Mouse (Mus musculus) cerebellum, adult 9-10 months (tissue): Measurements from ENCODE around the gene Phgr1.

ENCODE experiments used
- DNase-seq: peaks from one replicate; pipeline ENCODE4 v3.0.0; 2022

The Phgr1 gene

DNA sequence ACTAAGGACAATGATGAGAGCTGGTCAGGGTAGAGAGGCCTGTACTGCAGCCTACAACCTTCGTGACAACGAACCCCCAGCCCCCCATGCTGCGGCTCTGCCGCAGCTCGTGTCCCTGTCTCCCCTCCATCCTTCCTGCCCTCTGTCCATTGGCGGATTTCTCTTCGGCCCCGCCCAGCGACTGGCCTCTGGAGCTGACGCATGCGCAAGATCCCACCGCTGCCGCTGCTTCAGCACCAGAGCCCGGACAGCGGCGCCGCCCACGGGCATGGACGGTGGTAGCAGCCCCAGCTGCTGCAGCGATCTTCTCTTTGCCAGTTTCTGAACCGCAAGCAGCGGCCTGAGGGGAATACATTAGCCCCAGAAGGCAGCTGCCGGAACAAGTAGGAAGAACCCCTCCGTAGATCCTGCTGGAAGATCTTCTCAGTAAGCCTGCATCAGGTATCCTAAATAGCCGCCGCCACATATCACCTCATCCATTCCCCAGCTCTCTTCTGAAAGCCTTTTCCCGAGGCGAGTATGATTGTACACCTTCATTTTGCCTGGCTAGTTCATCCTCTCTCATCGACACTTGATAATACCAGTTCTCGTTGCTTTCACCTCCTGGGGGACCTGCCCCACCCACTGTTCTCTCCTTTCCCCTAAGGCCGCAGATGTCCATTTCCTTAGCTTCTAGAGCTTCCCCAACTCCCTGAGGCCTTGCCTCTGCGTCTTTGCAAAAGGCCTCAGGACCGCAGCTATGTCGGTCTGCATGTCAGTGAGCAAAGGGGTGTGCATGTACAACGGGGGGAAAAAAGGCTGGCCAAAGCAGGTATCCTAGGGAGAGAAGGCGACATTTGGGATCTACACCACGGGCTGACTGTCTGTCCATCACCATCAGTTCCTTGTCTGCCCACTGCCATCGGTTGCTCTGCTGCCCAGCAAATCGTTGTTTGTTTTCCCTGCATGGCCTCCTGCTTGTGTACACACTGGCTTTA lies 7.2 kb downstream of the Phgr1 start, which contains the start of gene Disp2:
Gene Disp2, plus strand, starts transcription at position 216 of the 977 bp plus-strand sequence.
- DNase-seq = peak; percentile 96

DNA sequence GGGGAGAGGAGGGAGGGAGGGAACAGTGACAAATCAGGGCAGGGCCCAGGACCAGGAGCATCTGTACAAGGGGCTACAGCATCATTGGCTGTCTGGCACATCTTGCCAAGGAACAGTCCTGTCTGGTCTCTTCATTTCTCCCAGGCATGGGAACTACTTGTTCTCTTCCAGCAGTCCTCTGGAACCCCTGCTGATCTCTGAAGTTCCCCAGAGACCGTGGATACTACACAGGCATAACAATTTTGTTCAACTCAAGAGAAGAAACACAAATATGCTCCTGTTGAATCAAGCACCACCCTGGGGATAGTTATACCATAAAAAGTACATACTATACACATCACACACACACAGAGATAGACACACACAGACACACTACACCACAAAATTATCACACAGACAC lies 8.5 kb downstream of the Phgr1 start:
- DNase-seq = peak; percentile 53

DNA sequence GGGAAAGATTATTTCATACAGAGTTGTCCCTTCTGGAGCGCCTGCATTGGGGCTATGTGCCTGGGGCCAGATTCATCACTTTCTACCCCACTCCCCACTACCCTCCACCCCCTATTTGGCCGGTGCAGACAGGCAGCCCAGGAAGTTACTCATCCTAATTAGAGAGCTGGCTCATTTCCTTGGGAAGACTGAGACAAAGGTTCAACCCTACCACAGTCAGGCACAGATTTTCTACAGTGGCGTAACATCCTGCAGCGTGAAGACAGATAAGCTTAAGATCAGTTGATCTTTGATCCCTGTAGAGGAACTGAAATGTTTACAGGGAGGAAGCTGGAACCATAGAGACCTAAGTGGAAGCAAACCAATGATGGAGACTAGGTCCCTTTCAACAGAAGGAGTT lies 9.7 kb downstream of the Phgr1 start:
- no peak for DNase-seq

DNA sequence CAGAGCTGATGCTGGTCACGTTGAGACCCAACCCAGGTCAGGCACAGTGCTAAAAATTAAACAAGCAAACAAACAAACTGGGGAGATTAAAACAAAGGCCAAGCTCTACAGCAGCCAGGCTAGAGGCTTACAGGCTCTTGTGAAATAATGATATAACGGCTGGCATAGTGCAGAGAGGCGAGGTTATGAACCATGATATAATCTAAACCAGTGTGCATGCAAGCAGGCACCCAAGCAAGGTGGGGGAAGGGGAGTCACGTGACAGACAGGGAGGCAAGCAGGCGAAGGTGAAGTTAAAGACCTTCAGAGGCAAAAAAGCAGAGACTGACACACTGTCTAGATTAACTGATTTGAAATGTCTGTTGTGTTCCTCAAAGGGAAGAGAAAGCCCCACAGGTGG lies 10.5 kb downstream of the Phgr1 start:
- no peak for DNase-seq

DNA sequence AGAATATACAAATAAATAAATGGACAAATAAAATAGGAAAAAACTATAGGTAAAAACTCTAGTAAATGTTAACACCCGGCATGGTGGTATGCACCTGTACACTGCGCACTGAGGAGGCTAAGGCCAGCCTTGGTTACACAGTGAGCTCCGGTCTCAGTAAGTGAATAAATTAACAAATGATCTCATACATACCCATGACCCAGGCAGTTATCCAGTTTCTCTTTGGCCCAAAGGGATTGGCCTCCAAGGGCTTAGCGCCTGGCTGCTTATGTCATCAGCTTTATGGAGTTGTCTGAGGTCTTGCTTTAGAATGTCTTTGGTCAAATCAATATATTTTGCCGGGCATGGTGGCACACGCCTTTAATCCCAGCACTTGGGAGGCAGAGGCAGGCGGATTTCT lies 11.1 kb downstream of the Phgr1 start:
- DNase-seq = no peak

DNA sequence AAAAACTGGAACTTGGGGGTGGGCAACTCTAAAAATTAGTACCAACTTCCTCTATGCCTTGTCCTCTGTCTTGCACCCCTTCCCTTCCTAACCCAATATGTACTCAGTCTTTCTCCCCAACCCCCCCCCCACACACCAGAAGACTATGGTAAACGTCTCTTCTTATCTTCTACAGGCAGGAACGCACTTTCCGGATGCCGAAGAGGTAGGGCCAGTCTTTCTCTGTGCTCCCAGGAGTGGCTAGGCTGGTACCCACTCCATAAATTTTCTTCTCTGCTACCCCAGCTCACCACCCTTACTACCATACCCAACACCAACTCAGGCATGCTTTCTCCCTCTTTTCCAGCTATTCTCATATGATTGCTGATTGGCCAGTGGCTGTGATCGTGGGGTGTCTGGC lies 14.0 kb downstream of the Phgr1 start:
- no peak for DNase-seq

DNA sequence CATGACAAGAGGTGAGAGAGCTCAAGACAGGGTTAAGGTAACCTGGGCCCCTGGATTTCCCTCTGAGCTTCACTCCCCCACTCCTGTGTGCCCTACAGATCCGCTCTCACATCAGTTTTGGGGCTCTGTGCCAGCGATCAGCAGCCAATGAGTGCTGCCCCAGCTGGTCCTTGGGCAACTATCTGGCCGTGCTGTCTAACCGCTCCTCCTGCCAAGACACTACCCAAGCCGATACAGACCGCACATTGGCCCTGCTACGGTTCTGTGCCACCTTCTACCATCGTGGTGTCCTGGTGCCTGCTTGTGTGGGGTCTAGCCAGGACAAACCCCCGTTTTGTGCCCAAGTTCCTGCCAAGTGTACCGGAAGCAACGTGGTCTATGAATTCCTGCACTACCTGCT lies 16.9 kb downstream of the Phgr1 start:
- peak; percentile 89 for DNase-seq

DNA sequence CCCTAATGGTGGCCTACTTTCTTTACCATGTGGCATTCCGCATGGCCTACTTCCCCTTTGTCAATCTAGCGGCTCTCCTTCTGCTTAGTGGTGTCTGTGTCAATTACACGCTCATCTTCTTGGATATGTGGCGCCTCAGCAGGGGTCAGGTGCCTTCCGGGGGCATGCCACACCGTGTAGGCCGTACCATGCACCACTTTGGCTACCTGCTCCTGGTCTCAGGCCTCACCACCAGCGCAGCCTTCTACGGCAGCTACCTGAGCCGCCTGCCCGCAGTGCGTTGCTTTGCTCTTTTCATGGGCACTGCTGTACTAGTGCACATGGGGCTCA lies 17.6 kb downstream of the Phgr1 start:
- DNase-seq = no peak

DNA sequence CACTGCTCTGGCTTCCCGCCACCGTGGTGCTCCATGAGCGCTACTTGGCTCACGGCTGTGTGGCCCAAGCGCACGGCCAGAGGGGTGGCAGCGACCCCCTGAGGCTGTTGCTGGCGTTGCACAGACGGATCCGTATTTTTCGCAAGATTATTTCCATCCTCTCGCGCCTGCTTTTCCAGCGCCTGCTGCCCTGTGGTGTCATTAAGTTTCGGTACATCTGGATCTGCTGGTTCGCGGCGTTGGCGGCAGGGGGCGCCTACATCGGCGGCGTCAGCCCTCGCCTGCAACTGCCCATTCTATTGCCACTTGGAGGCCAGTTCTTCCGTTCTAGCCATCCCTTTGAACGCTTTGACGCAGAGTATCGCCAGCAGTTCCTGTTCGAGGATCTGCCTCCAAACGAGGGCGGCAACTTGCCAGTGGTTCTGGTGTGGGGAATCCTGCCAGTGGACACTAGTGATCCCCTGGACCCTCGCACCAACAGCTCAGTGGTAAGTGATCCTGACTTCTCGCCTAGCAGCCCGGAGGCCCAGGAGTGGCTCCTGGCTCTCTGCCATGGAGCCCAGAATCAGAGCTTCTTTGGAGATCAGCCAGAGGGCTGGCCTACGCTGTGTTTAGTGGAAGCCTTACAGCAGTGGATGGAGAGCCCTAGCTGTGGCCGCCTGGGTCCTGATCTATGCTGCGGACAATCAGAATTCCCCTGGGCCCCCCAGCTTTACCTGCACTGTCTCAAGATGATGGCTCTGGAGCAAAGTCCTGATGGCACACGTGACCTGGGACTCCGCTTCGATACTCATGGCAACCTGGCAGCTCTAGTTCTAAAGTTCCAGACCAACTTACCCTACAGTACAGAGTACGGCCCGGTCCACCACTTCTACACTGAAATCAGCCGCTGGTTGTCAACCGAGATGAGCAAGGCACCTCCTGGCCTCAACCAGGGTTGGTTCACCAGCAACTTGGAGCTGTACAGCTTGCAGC lies 18.3 kb downstream of the Phgr1 start:
- DNase-seq = peak; percentile 89

DNA sequence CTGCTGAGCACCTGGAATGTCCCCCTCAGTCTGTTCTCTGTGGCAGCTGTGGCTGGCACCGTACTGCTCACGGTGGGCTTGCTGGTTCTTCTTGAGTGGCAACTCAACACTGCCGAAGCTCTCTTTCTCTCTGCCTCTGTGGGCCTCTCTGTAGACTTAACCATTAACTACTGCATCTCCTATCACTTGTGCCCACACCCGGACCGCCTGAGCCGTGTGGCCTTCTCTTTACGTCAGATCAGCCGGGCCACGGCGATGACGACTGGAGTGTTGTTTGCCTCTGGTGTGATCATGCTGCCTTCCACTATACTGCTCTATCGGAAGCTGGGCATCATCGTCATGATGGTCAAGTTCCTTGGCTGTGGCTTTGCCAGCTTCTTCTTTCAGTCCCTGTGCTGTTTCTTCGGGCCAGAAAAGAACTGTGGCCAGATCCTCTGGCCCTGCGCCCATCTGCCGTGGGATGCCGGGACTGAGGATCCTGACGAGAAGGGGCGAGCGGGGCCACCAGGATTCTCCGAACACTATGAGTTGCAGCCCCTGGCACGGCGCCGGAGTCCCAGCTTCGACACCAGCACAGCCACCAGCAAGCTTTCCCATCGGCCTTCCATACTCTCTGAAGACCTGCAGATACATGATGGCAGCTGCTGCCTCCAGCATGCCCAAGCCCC lies 19.2 kb downstream of the Phgr1 start:
- peak; percentile 48 for DNase-seq

DNA sequence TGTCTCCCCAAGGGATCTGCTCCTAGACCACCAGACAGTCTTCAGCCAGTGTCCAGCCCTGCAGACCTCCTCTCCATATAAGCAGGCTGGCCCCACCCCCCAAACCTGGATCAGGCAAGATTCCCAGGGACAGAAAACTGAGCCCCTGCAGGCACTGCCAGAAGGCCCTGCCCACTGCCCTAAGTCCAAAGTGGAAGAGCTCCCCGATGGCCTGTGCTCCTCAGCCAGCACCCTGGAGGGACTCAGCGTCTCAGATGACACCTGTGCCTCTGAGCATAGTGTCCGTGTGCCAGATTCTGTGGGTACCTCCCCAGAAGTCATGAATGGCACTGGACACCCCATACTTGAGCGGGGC lies 19.7 kb downstream of the Phgr1 start:
- peak; percentile 45 for DNase-seq

DNA sequence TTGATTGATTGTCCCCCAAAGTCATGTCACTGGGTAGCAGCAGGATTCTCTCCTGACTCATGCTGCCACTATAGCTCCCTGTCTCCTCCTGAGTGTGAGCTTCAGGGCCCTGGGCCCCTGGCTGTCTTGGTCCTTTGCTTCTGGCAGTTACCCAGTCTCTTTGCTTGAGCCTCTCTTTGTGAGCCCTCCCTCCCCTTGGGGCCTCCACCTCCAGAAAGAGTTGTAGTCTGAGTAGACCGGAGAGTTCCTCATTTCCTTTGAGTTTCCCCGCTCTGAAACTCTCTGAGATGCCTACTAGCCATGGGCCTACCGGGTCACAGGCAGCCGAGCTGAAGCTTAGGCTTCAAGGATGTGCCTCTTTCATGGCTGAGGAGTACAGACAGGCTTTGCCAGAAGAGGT lies 21.1 kb downstream of the Phgr1 start:
- DNase-seq = no peak

DNA sequence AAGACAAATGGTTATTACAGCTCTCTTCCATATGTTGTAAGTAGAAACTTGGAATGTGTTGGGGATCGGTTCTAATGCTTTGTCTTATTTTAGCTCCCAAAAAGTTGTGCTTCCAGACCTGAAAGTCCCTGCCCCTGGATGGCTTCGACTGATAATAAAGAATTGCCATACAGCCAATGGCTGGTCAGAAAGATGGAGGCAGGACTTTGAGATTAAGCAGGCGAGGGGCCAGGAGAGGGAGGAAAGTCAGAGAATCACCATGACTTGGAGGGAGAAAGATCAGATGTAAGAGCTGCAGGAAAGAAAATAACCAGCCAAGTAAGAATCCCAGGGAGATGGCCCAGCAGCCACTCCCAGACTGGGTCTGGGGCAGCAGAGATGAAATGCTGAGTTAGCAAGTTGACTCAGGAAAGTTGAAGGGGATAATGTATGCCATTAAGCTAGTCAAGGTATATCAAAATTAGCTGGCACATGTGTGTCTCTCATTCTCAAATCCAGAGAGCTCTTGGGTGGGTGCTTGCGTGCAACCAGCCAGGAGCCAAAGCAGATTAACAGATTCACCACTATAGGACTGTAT lies 30.1 kb downstream of the Phgr1 start:
- DNase-seq = no peak

DNA sequence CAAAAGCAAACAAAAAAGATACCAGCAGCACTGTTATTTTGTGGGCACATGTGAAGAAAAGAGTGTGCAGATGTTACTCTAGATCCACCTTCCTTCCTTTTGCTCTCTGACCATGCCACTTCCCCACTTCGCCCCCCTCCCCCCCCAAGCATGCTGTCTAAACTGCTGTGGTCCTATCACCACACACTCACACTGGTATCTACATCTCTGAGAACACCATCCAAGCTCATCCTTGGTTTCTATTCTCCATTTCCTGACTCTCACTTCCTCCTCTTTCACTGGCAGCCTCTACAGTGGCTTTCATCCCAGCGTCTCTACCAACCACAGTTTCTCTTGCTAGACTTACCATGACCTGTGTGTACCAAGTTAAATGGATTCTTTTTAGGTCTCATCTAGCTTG lies 31.9 kb downstream of the Phgr1 start:
- no peak for DNase-seq

DNA sequence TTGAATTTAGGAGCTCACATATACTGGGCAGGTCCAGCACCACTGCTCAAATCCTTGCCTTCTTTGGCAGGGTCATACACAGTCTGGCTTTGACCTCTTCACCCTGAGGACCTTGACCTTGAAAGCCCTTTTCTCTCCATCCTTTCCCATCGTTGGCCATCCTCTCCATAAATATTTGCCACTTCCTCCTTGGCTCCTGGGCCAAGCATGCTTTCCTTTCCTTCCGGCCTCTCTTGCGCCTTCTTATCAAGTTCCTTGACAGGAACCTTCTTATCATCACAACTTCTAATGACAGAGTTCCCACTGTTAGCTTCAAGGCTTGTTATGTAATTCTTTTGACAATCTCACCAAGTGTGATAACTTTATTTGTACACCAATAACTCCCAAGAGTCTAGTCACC lies 32.6 kb downstream of the Phgr1 start:
- DNase-seq = no peak

DNA sequence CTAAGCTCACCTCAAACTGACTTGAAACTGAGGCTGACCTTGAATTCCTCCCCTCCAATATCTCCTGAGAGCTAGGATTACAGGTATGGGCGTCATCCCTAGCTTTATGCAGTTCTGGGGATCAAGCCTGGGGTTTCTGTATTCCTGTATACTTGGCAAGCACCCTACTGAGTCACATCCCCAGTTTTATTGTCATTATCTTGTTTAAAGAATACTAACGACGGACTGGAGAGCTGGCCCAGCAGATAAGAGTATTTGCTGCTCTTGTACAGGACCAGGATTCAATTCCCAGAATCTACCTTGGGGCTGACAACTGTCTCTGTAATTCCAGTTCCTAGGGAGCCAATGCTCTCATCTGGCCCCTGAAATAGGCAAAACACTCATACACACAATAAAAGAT lies 33.2 kb downstream of the Phgr1 start:
- no peak for DNase-seq

DNA sequence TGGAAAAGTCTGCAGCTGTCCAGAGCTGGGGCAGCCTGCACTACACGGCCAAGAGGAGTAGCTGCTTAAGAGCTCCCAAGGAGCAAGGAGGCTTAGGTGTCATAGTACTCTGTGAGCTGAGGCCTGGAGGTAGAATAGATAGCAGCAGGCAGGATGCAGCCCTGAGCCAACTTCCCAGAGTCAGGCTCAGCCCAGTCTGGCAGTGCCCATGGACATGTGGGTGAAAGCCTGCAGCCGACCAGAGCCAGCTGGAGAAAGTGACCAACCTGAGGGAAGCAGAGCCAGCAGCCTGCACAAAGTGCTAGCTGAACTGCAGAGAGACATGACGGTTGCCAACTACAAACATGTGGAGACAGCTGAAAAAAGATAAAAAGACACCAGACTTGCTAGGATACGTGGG lies 34.3 kb downstream of the Phgr1 start:
- peak; percentile 70 for DNase-seq

DNA sequence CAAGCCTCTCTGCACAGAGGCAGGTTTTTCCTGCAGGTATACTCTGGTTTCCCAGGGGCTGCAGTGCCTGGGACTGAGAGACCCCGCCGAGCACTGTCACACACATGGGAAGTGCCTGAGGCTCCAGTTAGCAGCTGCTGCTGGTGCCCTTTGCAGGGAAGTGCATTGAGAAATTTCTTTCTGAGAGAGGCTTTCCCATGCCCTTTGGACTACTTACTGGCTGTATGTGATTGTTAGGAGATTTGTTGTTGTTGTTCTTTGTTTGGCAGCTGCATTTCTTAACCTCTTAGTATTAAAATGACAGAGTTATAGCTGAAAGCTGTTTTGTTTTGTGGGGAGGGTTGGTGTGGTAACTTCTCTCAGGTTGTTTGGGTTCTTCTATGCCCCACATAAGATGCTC lies 38.3 kb downstream of the Phgr1 start:
- DNase-seq = no peak

DNA sequence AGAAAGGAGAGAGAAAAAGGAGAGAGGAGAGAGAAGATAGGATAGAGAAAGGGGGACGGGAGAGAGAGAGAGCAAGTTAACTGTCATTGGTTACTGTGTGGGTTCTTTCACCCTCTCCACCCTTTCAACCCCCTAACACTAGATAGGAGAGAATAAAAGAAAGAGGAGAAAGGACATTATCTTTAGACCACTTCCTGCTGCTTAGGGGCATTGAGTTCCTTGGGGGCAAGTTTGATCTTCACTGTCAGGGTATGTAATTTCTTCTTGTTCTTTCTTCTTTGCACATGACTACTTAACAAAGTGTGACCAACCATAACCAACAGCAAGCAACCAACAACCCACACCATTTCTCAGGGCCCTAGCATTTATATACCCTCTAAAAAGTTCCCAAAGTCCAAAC lies 40.2 kb downstream of the Phgr1 start:
- DNase-seq = no peak

DNA sequence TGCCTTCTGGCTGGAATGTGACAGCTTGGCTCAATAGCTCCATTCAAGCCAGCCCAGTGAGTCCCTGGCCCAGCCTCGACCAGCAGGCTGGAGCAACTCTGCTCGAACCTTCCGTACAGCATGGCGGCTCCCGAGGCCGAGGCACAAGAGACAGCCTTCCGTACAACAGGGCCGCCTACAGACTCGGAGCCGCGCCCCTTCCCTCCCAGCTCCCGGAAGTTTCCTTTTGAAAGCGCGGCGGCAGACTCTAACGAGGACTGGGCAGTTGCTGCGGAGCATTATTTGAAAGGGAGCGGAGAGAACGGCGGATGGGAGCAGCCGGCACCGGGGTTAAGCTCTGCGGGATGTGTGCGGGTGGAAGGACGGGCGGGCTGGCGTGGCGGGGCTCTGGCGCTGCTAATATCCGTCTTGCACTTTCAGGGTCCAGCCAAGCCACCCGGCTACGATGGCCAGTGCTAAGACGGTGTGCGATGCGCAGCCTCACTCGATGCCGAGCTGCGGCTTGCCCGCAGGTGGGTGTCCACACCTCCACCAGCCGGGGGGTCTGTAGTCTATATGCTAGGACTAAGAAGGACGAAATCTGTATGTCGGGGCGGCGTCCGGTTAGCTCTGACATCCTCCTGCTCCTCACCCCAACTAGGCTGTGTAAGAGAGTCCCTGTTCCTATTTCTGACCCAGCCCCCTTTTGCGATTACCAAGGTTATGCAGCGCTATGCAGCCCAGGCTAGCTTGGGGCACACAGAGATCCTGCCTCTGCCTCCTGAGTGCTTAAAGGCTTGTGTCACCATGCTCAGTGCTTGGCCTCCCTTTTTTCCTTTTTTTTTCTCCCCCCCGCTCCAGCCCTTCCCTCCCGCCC lies 41.6 kb downstream of the Phgr1 start, which contains the start of gene Knstrn:
Gene Knstrn, plus strand, starts transcription at position 23 of the 856 bp plus-strand sequence.
- peak; percentile 89 for DNase-seq

DNA sequence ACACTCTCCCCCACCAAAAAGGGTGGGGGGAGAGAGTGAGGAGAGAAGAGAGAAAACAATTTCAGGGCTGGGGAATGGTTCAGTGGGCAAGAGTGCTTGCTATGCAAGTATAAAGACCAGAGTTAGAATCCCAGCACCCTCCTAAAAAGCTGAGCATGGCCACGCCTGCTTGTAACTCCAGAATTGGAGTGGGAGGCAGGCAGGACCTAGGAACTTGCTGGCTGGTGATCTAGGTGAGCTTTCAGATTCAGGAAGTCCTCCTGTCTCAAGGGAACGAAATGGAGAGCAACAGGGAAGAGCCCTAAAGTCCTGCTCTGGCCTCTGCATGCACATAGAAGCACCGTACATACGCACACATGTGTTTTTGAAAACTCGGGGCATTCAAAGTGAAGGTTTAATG lies 50.2 kb downstream of the Phgr1 start:
- no peak for DNase-seq

DNA sequence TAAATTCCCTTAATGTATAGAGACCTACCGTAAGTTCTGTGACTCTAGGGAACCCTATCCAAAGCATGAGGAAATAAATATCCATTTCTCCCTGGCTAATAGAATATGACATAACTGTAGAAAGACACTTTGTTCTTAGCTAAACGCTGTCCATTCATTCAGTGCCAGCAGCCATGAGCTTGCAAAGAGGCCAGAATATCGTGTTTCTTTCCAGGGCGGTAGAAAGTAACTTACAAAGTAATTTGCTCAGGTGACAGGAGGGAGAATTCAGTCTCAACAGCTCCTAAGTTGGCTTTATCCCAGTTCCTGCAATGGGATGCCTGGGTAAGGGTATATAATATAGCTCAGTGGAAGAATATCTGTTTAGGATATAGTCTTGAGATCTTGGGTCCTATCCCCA lies 51.8 kb downstream of the Phgr1 start:
- DNase-seq = no peak
